Mouse (Mus musculus) heart, postnatal 0 days (tissue): ENCODE results near the gene Pitx2. TPM values are rescaled to one million over a fixed set of nuclear protein-coding genes. Genes with fewer than 3 reads are reported as not detected.

Source experiments
- ATAC-seq: fragments of 200-750 bp; cut with Nextera tagmentation; 2 replicates; pipeline ENCODE4 v1.8.0; 2017; ENCODE audit warnings: low read depth, moderate number of reproducible peaks, moderate library complexity; ENCODE audit not compliant: insufficient read depth
- DNase-seq: peaks from one replicate; pipeline ENCODE4 v3.0.0-alpha.2; 2016; ENCODE audit warnings: low spot score
- H3K27ac ChIP-seq: fragments of 300-500 bp; sonication (generic); 2 replicates; pipeline ENCODE4 v1.5.1; 2014; ENCODE audit warnings: low read depth, mild to moderate bottlenecking
- H3K27me3 ChIP-seq: fragments of 300-500 bp; sonication (generic); 2 replicates; pipeline ENCODE4 v1.6.1; 2014; ENCODE audit warnings: low read length, mixed read lengths; ENCODE audit not compliant: control insufficient read depth, insufficient read depth
- H3K36me3 ChIP-seq: fragments of 300-500 bp; sonication (generic); replicated peaks from 2 replicates; pipeline ENCODE4 v1.6.1; 2014; ENCODE audit warnings: low read length, mixed read lengths; ENCODE audit not compliant: control insufficient read depth, insufficient read depth
- H3K4me1 ChIP-seq: fragments of 300-500 bp; sonication (generic); 2 replicates; pipeline ENCODE4 v1.6.1; 2014; ENCODE audit warnings: antibody characterized with exemption; ENCODE audit not compliant: control insufficient read depth, insufficient read depth
- H3K4me2 ChIP-seq: fragments of 300-500 bp; sonication (generic); 2 replicates; pipeline ENCODE4 v1.6.1; 2014; ENCODE audit warnings: low read depth, mild to moderate bottlenecking, low read length, moderate library complexity
- H3K4me3 ChIP-seq: fragments of 300-500 bp; sonication (generic); 2 replicates; pipeline ENCODE4 v1.5.1; 2014; ENCODE audit warnings: low read depth, low read length
- H3K9ac ChIP-seq: fragments of 300-500 bp; sonication (generic); replicated peaks from 2 replicates; pipeline ENCODE4 v1.6.1; 2014; ENCODE audit warnings: low read depth, low read length, mixed read lengths
- H3K9me3 ChIP-seq: fragments of 300-500 bp; sonication (generic); replicated peaks from 2 replicates; pipeline ENCODE4 v1.6.1; 2016; ENCODE audit warnings: low read length; ENCODE audit not compliant: control insufficient read depth
- CTCF ChIP-seq: IDR thresholded peaks from 2 replicates; pipeline ENCODE4 v1.5.1; 2016; ENCODE audit warnings: antibody characterized with exemption, control low read depth, low read depth
- EP300 ChIP-seq: IDR thresholded peaks from 2 replicates; pipeline ENCODE4 v1.6.1; 2016; ENCODE audit warnings: antibody characterized with exemption, low read depth
- WGBS: fragments of 180-500 bp; shearing (Covaris S2); extraction: QIAGEN DNeasy Blood & Tissue Kit; methylation state at CpG from one replicate; pipeline ENCODE4 v1.1.7; 2014; 5-methylcytosine and 5-hydroxymethylcytosine counted together
- polyA plus RNA-seq: library from polyadenylated mRNA; unstranded; fragments of >200 nt; fragmentation: Nextera tagmentation; extraction: Ambion mirVana; gene quantifications from 2 replicates; pipeline ENCODE4 v1.2.1, GENCODE M21; 2015
- total RNA-seq: library from RNA; depleted of rRNA; stranded (reverse); fragments of >200 nt; gene quantifications from 2 replicates; pipeline ENCODE4 v1.2.3, GENCODE M21; 2014; ENCODE audit warnings: low replicate concordance

Pitx2 gene
- total and polyA plus RNA-seq, 2 experiments from 2014 or later: 3.9 to 13.0 TPM

DNA sequence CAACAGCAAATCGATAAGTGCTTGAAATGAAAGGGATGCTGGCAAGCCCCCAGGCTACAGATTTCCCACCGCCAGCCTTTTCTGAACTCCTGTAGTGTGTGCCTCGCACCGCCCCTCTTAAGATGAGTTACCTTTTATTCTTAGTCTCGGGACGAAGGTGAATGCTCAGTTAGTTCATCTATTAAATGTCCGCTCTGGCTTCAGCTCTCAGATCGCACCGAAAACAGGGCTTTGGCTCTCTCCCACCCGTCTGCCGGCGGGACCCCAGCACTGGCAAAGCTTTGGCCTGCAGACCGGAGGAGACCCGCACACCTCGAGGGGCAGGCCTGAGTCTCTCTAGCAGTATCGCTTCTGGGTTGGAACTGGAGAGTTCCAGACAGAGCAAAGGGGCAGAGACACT lies 4.6 kb upstream of the Pitx2 start:
- Histone ChIP-seq H3K4me3 (no peak overlapping the region), H3K9me3 (no peaks in the 10 kb centered on the region), H3K9ac (no peak overlapping the region), H3K27me3 (peaks cover 85% of the 10 kb centered on the region), H3K4me1 (0 out of 2 replicates have a peak, but pooled peaks cover 8% of the 10 kb centered on the region), H3K27ac (no peak overlapping the region), H3K4me2 (no peak overlapping the region), H3K36me3 (no peaks in the 10 kb centered on the region)
- WGBS: 3% methylated on average over 16 of the region's 16 CpGs
- no peak for TF ChIP-seq EP300
- no peak for TF ChIP-seq CTCF
- DNase-seq (no peak), ATAC-seq (no peak)

DNA sequence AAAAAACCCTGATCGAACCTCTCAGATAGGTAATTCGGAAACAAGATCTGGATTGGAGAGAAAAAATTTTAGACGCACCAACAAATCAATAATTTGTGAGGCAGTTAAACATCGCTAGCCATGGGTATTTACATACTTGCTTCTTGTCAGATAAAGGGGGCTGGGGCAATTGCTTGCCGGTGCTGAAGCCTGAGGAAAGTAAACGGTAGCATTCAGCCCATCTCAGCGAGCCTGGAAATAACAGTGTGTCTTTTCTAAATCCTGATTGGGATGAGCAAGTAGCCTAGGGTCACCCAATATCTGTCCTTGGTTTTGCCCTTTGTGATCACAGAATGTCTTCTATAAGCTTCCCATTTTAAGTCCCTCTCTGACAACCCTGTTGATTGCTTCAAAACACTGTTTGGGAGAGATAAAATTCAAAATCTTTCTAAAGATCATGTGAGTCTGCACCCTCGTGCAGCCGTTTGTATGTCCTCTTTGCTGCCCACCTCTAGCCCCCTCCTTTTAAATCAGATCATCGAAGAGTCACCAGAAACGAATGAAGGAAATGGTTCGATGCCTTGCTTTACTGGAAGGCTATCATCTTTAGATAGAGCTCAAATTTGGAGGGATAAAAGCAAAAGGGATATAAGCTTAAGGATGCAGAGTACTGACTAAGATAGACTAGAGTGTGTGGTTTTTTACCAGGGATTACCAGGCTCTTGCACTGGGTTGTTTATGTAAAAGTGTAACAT lies 3.7 kb upstream of the Pitx2 start:
- no peak for ATAC-seq
- WGBS: 6% methylated on average over 12 of the region's 12 CpGs

DNA sequence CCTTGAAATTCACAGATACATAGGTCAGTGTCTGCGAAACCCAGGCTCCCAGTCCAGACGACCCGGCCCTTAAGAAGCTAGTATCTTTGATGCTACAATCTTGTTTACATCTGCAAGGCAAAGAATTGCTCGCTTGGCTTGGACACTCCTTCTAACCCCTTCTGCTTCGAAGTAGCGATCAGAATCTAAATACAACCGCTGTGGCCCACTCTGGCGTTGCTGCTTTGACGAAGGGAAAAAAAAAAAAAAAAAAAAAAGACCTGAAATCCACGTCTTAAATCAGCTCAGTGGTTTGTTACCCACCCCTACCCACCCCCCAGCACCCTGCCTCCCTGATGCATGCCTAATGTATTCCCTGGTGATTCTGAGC lies 3.1 kb upstream of the Pitx2 start:
- Histone ChIP-seq H3K4me2 (no peak overlapping the region), H3K27me3 (peaks cover 91% of the 10 kb centered on the region), H3K4me3 (no peak overlapping the region), H3K36me3 (no peaks in the 10 kb centered on the region), H3K9ac (no peak overlapping the region), H3K27ac (no peak overlapping the region), H3K4me1 (0 out of 2 replicates have a peak, but pooled peaks cover 11% of the 10 kb centered on the region), H3K9me3 (no peaks in the 10 kb centered on the region)
- DNase-seq (no peak), ATAC-seq (no peak)
- 7% methylated on average over 10 of the region's 10 CpGs for WGBS
- TF ChIP-seq EP300: no peak
- TF ChIP-seq CTCF: no peak

More for the DNA sequence above, 3.7 kb upstream of the Pitx2 start:
- Histone ChIP-seq H3K4me1 (0 out of 2 replicates have a peak, but pooled peaks cover 11% of the 10 kb centered on the region), H3K9ac (no peak overlapping the region), H3K27me3 (peaks cover 91% of the 10 kb centered on the region), H3K36me3 (no peaks in the 10 kb centered on the region), H3K27ac (no peak overlapping the region), H3K4me2 (no peak overlapping the region), H3K4me3 (no peak overlapping the region), H3K9me3 (no peaks in the 10 kb centered on the region)
- TF ChIP-seq EP300: no peak
- TF ChIP-seq CTCF: no peak
- DNase-seq: no peak

DNA sequence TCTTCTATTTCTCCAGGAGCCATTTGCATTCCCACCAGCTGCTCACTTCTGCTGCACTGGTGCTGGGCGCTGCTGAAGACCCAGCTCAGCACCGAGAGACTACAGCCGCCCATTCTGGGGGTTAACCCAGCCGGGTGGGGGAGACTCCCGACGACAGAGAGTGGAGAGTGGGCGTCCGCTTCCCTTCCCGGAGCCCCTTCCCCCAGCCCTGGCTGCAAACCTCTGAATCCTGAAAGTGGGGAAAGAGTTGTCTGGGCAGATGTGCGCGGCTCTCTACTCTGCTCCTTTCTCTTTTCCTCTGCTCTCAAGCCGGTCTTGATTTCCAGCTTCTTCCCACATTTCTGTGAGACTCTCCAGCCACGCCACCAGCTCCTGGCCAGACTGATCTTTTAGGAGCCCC lies 2.6 kb upstream of the Pitx2 start:
- no peak overlapping the region for H3K27ac ChIP-seq
- no peaks in the 10 kb centered on the region for H3K9me3 ChIP-seq
- H3K4me1 ChIP-seq: 0 out of 2 replicates have a peak, but pooled peaks cover 11% of the 10 kb centered on the region
- peaks cover 91% of the 10 kb centered on the region for H3K27me3 ChIP-seq
- no peak overlapping the region for H3K4me3 ChIP-seq
- DNase-seq (no peak), ATAC-seq (no peak)
- TF ChIP-seq CTCF: no peak
- TF ChIP-seq EP300: no peak
- no peak overlapping the region for H3K4me2 ChIP-seq
- 3% methylated on average over 13 of the region's 13 CpGs for WGBS
- H3K9ac ChIP-seq: no peak overlapping the region
- no peaks in the 10 kb centered on the region for H3K36me3 ChIP-seq

DNA sequence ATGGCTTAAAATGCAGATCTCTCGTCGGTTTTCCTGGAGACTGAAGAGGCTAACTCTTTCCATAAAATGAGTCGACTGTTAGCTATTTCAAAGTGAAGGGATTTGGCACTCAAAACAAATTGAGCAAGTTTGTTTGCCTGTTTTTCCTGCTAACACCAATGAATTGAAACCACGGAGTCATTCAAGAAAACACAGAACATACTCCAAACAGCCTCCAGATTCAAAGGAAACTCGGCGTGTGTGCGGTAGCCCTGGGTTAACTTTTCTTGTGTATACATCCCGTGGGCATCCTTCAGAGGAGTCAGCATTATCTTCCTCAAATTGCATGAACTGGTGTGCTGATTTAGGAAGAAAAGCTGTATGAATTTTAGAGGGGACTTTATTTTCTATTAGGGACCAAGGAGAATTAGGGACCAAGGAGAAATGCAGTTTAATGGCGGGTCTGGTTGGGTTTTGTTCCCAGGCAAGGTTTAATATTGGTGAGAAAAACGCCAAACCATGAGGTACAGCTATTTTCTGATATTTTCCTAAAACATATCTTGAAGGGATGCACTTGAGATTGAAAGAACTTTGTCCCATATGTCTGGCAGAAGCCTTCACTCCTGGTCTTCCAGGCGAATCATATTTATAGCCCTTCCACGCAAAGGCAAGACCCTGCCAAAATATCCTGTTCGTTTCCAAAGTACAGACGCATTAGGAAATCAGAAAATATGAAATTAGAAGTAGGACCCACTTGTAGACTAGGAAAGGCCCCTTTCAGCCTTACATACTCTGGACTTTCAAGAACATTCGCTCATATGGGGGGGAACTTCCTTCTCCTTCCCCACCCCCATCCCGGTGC lies 1.7 kb upstream of the Pitx2 start:
- ATAC-seq (no peak), DNase-seq (no peak)
- TF ChIP-seq EP300: no peak
- TF ChIP-seq CTCF: no peak
- H3K4me1 ChIP-seq: 0 out of 2 replicates have a peak, but pooled peaks cover 11% of the 10 kb centered on the region
- 6% methylated on average over 16 of the region's 16 CpGs for WGBS
- peaks cover 91% of the 10 kb centered on the region for H3K27me3 ChIP-seq
- no peak overlapping the region for H3K9ac ChIP-seq
- no peak overlapping the region for H3K4me2 ChIP-seq
- no peaks in the 10 kb centered on the region for H3K9me3 ChIP-seq
- H3K4me3 ChIP-seq: no peak overlapping the region
- no peak overlapping the region for H3K27ac ChIP-seq
- H3K36me3 ChIP-seq: no peaks in the 10 kb centered on the region

DNA sequence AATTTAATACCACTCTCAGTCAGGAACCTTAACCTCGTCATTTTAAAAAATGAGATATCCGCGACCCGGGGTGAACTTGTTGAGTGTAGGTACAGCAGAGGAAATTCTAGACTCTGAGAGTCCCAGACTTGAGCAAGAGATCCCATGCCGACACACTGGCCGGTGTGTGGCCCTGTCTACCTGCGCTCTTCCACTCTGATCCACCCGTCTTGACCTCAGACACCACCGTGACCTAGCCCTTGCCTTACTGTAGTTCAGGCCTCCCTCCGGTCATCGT lies 1.1 kb upstream of the Pitx2 start:
- no peak for TF ChIP-seq CTCF
- TF ChIP-seq EP300: no peak
- Histone ChIP-seq H3K4me3 (no peak overlapping the region), H3K36me3 (no peaks in the 10 kb centered on the region), H3K4me2 (no peak overlapping the region), H3K9ac (no peak overlapping the region), H3K27ac (no peak overlapping the region), H3K27me3 (peaks cover 91% of the 10 kb centered on the region), H3K4me1 (0 out of 2 replicates have a peak, but pooled peaks cover 11% of the 10 kb centered on the region), H3K9me3 (no peaks in the 10 kb centered on the region)
- no peak for DNase-seq
- 5% methylated on average over 11 of the region's 11 CpGs for WGBS
- no peak for ATAC-seq
